Mouse (Mus musculus) lung, embryonic 15.5 days (tissue): ENCODE data around the gene Setdb1. TPM values are rescaled to one million over a fixed set of nuclear protein-coding genes. Genes with fewer than 3 reads are reported as not detected.
A peak's percentile ranks its signal among the peaks of the same experiment; 100 is the strongest.

Source experiments
- ATAC-seq: fragments of 200-750 bp; cut with Nextera tagmentation; 2 replicates; pipeline ENCODE4 v1.8.0; 2017; ENCODE audit warnings: moderate number of reproducible peaks, borderline replicate concordance; ENCODE audit not compliant: low FRiP score, low TSS enrichment; ENCODE audit errors: extremely low read depth
- H3K27ac ChIP-seq: fragments of 300-500 bp; sonication (generic); 2 replicates; pipeline ENCODE4 v1.5.1; 2015; ENCODE audit warnings: moderate library complexity, mild to moderate bottlenecking, inconsistent platforms
- H3K27me3 ChIP-seq: fragments of 300-500 bp; sonication (generic); 2 replicates; pipeline ENCODE4 v1.6.1; 2015; ENCODE audit warnings: inconsistent platforms
- H3K36me3 ChIP-seq: fragments of 300-500 bp; sonication (generic); 2 replicates; pipeline ENCODE4 v1.6.1; 2015; ENCODE audit warnings: inconsistent platforms
- H3K4me1 ChIP-seq: fragments of 300-500 bp; sonication (generic); 2 replicates; pipeline ENCODE4 v1.6.1; 2015; ENCODE audit warnings: inconsistent platforms
- H3K4me2 ChIP-seq: fragments of 300-500 bp; sonication (generic); 2 replicates; pipeline ENCODE4 v1.6.1; 2015; ENCODE audit warnings: inconsistent platforms, mild to moderate bottlenecking, moderate library complexity
- H3K4me3 ChIP-seq: fragments of 300-500 bp; sonication (generic); 2 replicates; pipeline ENCODE4 v1.5.1; 2015; ENCODE audit warnings: mild to moderate bottlenecking, inconsistent platforms
- H3K9ac ChIP-seq: fragments of 300-500 bp; sonication (generic); 2 replicates; pipeline ENCODE4 v1.6.1; 2015; ENCODE audit warnings: inconsistent platforms
- H3K9me3 ChIP-seq: fragments of 300-500 bp; sonication (generic); 2 replicates; pipeline ENCODE4 v1.6.1; 2016; ENCODE audit warnings: inconsistent platforms
- WGBS: fragments of 180-500 bp; shearing (Covaris S2); methylation state at CpG from one replicate; pipeline ENCODE4 v1.1.7; 2015; 5-methylcytosine and 5-hydroxymethylcytosine counted together
- polyA plus RNA-seq: library from polyadenylated mRNA; unstranded; fragments of >200 nt; fragmentation: Nextera tagmentation; extraction: Ambion mirVana; gene quantifications from 2 replicates; pipeline ENCODE4 v1.2.1, GENCODE M21; 2015

Gene Setdb1
- polyA plus RNA-seq, 1 experiment from 2014 or later, result 40.4 TPM

- H3K4me2 ChIP-seq, result peak overlapping the region; percentile 82
- 13% methylated on average over 9 of the region's 9 CpGs for WGBS
- peaks cover 48% of the 10 kb centered on the region for H3K4me1 ChIP-seq
- H3K4me3 ChIP-seq, result peak overlapping the region; percentile 95
- H3K36me3 ChIP-seq, result peaks cover 13% of the 10 kb centered on the region
- no peak; the same call in 1 of the 2 replicates for ATAC-seq
- no peaks in the 10 kb centered on the region for H3K27me3 ChIP-seq
- H3K9me3 ChIP-seq, result no peaks in the 10 kb centered on the region
- peak overlapping the region; percentile 100 for H3K9ac ChIP-seq
- H3K27ac ChIP-seq, result peak overlapping the region; percentile 96
Observed at GRCm38 (mm10) chr3:95315844-95316550, 41.0 kb downstream of the Setdb1 start.

GRCm38 (mm10) chr3:95315094-95315843 lies 41.7 kb downstream of the Setdb1 start:
- Histone ChIP-seq H3K27ac (peak overlapping the region; percentile 96), H3K9me3 (no peaks in the 10 kb centered on the region), H3K9ac (peak overlapping the region; percentile 100), H3K36me3 (peaks cover 6% of the 10 kb centered on the region), H3K4me2 (peak overlapping the region; percentile 82), H3K4me3 (peak overlapping the region; percentile 95), H3K27me3 (no peaks in the 10 kb centered on the region), H3K4me1 (peaks cover 48% of the 10 kb centered on the region)
- WGBS, result under 1% methylated on average over 71 of the region's 71 CpGs
- ATAC-seq, result peak; percentile 93

GRCm38 (mm10) chr3:95314486-95315093 lies 42.4 kb downstream of the Setdb1 start, which contains the start of gene Cers2:
Cers2 (plus strand) TSS chr3:95314791.
- Histone ChIP-seq H3K4me1 (peaks cover 48% of the 10 kb centered on the region), H3K9me3 (no peaks in the 10 kb centered on the region), H3K27ac (peak within 1 kb of the TSS; percentile 96), H3K27me3 (no peaks in the 10 kb centered on the region), H3K4me2 (peak within 1 kb of the TSS; percentile 82), H3K4me3 (peak within 1 kb of the TSS; percentile 95), H3K36me3 (no peaks in the 10 kb centered on the region), H3K9ac (peak within 1 kb of the TSS; percentile 100)
- no peak; the same call in 1 of the 2 replicates for ATAC-seq
- 5% methylated on average over 27 of the region's 27 CpGs for WGBS

- H3K36me3 ChIP-seq, result no peaks in the 10 kb centered on the region
- no peaks in the 10 kb centered on the region for H3K27me3 ChIP-seq
- H3K4me2 ChIP-seq, result peak overlapping the region; percentile 82
- ATAC-seq, result no peak
- H3K9ac ChIP-seq, result no peak overlapping the region; the same call in 1 of the 2 replicates
- H3K27ac ChIP-seq, result no peak overlapping the region
- peaks cover 44% of the 10 kb centered on the region for H3K4me1 ChIP-seq
- H3K4me3 ChIP-seq, result peak overlapping the region; percentile 95; the same call in 1 of the 2 replicates
- no peaks in the 10 kb centered on the region for H3K9me3 ChIP-seq
- WGBS, result 69% methylated on average over 6 of the region's 6 CpGs
Observed at GRCm38 (mm10) chr3:95314075-95314474, 42.9 kb downstream of the Setdb1 start.

- H3K36me3 ChIP-seq, result no peaks in the 10 kb centered on the region
- H3K4me2 ChIP-seq, result no peak overlapping the region
- H3K4me1 ChIP-seq, result peaks cover 38% of the 10 kb centered on the region
- 39% methylated on average over 7 of the region's 7 CpGs for WGBS
- H3K4me3 ChIP-seq, result no peak overlapping the region
- no peak for ATAC-seq
- H3K27me3 ChIP-seq, result no peaks in the 10 kb centered on the region
- H3K9me3 ChIP-seq, result no peaks in the 10 kb centered on the region
- H3K27ac ChIP-seq, result no peak overlapping the region
- H3K9ac ChIP-seq, result no peak overlapping the region
Observed at GRCm38 (mm10) chr3:95313476-95313875, 43.5 kb downstream of the Setdb1 start.

- Histone ChIP-seq H3K4me3 (no peak overlapping the region), H3K4me2 (no peak overlapping the region), H3K9me3 (no peaks in the 10 kb centered on the region), H3K27me3 (no peaks in the 10 kb centered on the region), H3K4me1 (peaks cover 32% of the 10 kb centered on the region), H3K9ac (no peak overlapping the region), H3K36me3 (no peaks in the 10 kb centered on the region), H3K27ac (no peak overlapping the region)
- ATAC-seq, result no peak
- 59% methylated on average over 6 of the region's 6 CpGs for WGBS
Observed at GRCm38 (mm10) chr3:95312623-95313022, 44.4 kb downstream of the Setdb1 start.

- no peak for ATAC-seq
- H3K27ac ChIP-seq, result no peak overlapping the region
- no peaks in the 10 kb centered on the region for H3K27me3 ChIP-seq
- no peak overlapping the region for H3K4me2 ChIP-seq
- H3K9me3 ChIP-seq, result no peaks in the 10 kb centered on the region
- WGBS, result 59% methylated on average over 9 of the region's 9 CpGs
- H3K9ac ChIP-seq, result no peak overlapping the region
- H3K4me3 ChIP-seq, result no peak overlapping the region
- peaks cover 20% of the 10 kb centered on the region for H3K4me1 ChIP-seq
- no peaks in the 10 kb centered on the region for H3K36me3 ChIP-seq
Observed at GRCm38 (mm10) chr3:95310968-95311882, 45.8 kb downstream of the Setdb1 start.

GRCm38 (mm10) chr3:95310496-95310895 lies 46.5 kb downstream of the Setdb1 start:
- no peak for ATAC-seq
- H3K9ac ChIP-seq, result no peak overlapping the region
- H3K4me3 ChIP-seq, result no peak overlapping the region
- H3K9me3 ChIP-seq, result no peaks in the 10 kb centered on the region
- WGBS, result 50% methylated on average over 3 of the region's 3 CpGs
- peaks cover 13% of the 10 kb centered on the region for H3K4me1 ChIP-seq
- H3K27ac ChIP-seq, result no peak overlapping the region
- H3K4me2 ChIP-seq, result no peak overlapping the region
- no peaks in the 10 kb centered on the region for H3K36me3 ChIP-seq
- H3K27me3 ChIP-seq, result no peaks in the 10 kb centered on the region

GRCm38 (mm10) chr3:95307100-95307499 lies 49.9 kb downstream of the Setdb1 start, which contains the start of gene Anxa9:
Anxa9 (minus strand) TSS chr3:95307176.
- H3K4me3 ChIP-seq, result no peak within 1 kb of the TSS
- no peak within 1 kb of the TSS for H3K9ac ChIP-seq
- no peaks in the 10 kb centered on the region for H3K36me3 ChIP-seq
- ATAC-seq, result no peak
- 27% methylated on average over 7 of the region's 7 CpGs for WGBS
- no peak within 1 kb of the TSS for H3K4me2 ChIP-seq
- H3K27ac ChIP-seq, result no peak within 1 kb of the TSS
- H3K9me3 ChIP-seq, result no peaks in the 10 kb centered on the region
- no peaks in the 10 kb centered on the region for H3K4me1 ChIP-seq
- H3K27me3 ChIP-seq, result no peaks in the 10 kb centered on the region

- Histone ChIP-seq H3K36me3 (no peaks in the 10 kb centered on the region), H3K9me3 (no peaks in the 10 kb centered on the region), H3K9ac (no peak overlapping the region), H3K4me3 (no peak overlapping the region), H3K27me3 (no peaks in the 10 kb centered on the region), H3K4me2 (no peak overlapping the region), H3K4me1 (no peaks in the 10 kb centered on the region), H3K27ac (no peak overlapping the region)
- ATAC-seq, result no peak
- WGBS, result 58% methylated on average over 4 of the region's 4 CpGs
Observed at GRCm38 (mm10) chr3:95306244-95306643, 50.8 kb downstream of the Setdb1 start.

- no peaks in the 10 kb centered on the region for H3K9me3 ChIP-seq
- no peak for ATAC-seq
Observed at GRCm38 (mm10) chr3:95301204-95301796, 55.7 kb downstream of the Setdb1 start.

More at GRCm38 (mm10) chr3:95301204-95301796, 55.7 kb downstream of the Setdb1 start:
- H3K36me3 ChIP-seq, result peaks cover 8% of the 10 kb centered on the region; the same call in 1 of the 2 replicates
- 68% methylated on average over 3 of the region's 3 CpGs for WGBS
- H3K4me2 ChIP-seq, result no peak overlapping the region
- no peak overlapping the region for H3K9ac ChIP-seq
- no peaks in the 10 kb centered on the region for H3K27me3 ChIP-seq
- no peaks in the 10 kb centered on the region for H3K4me1 ChIP-seq
- H3K4me3 ChIP-seq, result no peak overlapping the region
- no peak overlapping the region for H3K27ac ChIP-seq
